Mouse (Mus musculus) heart, postnatal 4 days (tissue): ENCODE data around the gene Gm10097. TPM values are rescaled to one million over a fixed set of nuclear protein-coding genes. Genes with fewer than 3 reads are reported as not detected.

ENCODE experiments used
- DNase-seq: peaks from one replicate; pipeline ENCODE4 v3.0.0; 2021
- total RNA-seq, 2 experiments: library from RNA; stranded (reverse); gene quantifications; 2 replicates each; pipeline ENCODE4 v1.2.3; 2021

The Gm10097 gene
- 1 to 10 TPM; 1.1 to 1.4 TPM for total RNA-seq

DNA sequence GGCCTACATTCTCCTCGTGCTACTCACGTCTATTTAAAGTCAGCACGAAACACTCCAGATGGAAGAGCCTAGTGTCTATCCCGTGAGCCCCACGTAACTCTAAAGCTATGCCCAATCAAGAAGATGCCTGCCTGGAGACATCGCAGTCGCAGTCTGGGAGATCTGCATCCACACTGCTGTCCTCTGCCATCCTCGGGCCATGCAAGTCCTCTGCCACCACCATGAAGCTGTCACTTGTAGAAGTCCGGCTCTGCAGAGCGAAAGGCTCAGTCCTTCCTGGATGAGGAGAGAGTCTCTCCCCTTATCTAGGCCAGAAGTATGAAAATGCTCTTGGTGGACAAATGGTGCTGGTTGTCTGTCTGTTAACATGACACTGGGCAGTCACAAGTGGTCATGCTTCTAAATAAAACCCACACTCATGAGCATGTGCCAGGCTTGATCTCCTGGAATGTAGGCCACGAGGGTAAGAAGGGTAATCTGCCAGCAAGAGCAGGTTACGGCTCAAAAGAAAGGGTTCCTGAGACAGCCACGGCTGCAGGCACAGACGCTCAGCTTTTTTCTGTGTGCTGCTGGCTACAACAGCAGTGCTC lies at the start of gene Gm10097:
Gene Gm10097 (plus strand): TSS at position 517 of the 590 bp plus-strand sequence.
- DNase-seq = peak; percentile 49

GRCm38 (mm10) chr10:5025906-5026305 lies 43.1 kb upstream of the Gm10097 start:
- no peak for DNase-seq

GRCm38 (mm10) chr10:5027208-5027607 lies 41.8 kb upstream of the Gm10097 start:
- no peak for DNase-seq

GRCm38 (mm10) chr10:5028301-5028700 lies 40.7 kb upstream of the Gm10097 start:
- DNase-seq = no peak

- no peak for DNase-seq
These were observed 39.8 kb upstream of the Gm10097 start for GRCm38 (mm10) chr10:5029161-5029560.

- DNase-seq = no peak
These were observed 39.1 kb upstream of the Gm10097 start for GRCm38 (mm10) chr10:5029883-5030282.

DNA sequence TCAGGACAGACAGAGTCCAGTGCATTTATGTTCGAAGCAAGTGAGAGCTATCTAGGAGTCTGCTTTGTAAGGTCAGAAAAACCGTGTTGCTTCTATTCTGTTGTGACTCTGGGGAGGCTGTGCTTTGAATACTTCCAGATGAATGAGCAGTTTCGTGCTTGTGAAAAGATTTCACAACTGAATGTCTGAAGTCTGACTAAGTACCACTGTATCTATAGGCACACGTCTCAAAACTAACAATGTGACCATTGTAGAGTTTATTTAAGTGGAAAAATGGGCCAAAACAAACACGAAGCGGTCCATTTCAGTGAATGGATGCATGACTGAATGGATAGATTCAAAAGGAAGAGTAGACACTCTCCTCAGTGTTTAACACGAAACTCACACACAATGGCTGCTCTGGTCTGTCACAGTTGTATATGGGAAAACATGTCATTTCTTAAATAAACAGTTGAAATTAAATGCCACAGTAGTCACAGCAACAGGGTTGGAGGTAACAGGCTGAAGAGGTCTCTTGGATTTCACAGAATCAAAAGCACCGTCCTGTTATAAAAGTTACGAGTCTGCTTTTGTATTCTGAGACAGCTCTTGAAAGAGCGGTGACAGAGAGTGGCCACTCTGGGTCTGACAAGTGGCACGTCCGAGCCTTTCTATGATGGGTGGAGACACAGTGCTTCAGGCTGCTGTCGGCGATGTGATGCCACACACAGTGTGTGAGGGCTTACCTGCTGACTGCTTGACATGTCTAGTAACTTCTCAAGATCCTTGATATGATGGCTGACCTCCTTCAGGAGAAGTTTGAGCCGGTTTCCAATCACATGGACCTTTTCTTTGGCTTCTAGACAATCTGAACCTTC lies 36.6 kb upstream of the Gm10097 start:
- DNase-seq = no peak

- no peak for DNase-seq
These were observed 27.7 kb upstream of the Gm10097 start for GRCm38 (mm10) chr10:5041254-5041653.

- no peak for DNase-seq
These were observed 24.5 kb upstream of the Gm10097 start for GRCm38 (mm10) chr10:5044481-5044880.

DNA sequence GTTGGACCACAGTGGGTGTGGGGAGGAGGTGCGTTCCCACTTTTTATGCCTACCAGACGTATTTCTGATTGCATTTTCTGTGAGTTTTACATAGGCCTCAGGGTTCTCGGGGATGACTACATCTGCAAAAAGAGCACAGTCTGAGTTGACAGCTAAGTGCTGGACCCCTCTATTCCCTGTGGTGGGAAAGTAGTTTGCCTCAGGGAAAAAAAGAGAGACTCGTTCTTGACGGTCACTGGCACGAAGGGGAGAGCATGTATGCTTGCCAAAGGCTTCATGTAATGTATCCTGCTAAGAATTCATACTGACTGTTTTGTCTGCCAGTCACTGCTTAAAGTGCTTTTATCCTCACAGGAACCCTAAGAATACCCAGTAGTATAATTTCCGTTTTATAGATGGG lies 23.8 kb upstream of the Gm10097 start:
- DNase-seq = no peak

- DNase-seq = no peak
These were observed 23.3 kb upstream of the Gm10097 start for GRCm38 (mm10) chr10:5045671-5046070.

DNA sequence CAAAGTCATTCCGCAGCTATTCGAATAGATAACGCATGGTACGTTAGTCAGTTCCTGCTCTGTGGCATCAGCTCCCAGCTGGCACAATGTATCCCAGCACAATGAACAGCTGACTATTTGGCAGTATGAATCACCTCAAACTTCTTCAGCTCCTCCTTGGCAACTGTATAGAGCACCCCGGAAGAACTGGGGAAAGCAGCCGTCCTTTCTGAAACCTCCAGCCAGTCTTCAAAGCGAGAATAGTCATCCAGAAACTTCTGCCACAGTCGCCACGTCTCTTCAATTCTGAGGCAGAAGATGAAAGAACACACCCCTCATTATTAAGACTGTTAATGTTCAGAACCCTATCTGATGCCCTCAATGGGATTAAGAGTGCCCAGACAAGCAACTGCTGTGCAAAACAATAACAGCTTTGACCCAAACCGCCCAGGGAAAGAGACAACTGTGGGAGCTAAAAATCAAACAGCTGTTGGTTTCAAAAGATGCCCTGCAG lies 12.7 kb upstream of the Gm10097 start:
- no peak for DNase-seq

DNA sequence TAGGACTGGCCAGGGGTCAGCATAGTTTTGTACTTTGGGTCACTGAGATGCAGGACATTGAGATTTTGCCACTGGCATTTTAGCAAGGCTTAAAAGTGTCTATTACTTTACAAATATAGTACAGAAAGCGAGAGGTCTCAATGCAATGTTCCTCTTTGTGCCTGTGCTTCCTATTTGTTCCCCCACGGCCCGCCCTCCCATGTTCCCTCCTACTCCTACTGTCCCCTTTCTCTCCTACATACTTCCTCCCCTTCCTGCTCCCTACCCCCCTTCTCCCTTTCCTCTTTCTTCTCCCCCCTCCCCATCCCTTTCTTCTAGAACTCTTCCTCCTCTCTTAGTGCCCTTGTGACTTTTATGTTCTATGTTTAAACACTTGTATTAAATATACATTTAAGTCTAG lies 12.1 kb upstream of the Gm10097 start:
- no peak for DNase-seq

GRCm38 (mm10) chr10:5057661-5058060 lies 11.3 kb upstream of the Gm10097 start:
- no peak for DNase-seq

DNA sequence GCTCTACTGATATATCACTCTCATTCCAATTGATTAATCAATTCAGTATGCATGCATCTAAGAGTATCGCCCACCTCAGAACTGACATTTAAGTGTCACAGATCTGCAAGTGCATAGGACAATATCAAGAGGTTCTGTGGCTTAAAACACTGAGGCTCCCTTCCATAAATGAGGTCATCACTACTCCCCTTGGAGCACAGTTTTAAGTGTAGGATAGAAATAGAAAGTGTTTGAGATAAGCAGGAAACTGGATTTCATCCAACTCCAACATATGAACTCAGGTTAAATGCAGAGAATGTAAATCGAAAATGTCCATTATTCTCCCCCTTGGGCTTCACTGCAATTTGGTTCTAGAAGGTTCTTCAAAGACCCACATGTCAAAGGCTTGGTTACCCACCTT lies 10.1 kb upstream of the Gm10097 start:
- no peak for DNase-seq

- DNase-seq = no peak
These were observed 9.0 kb upstream of the Gm10097 start for GRCm38 (mm10) chr10:5059983-5060382.

GRCm38 (mm10) chr10:5067113-5067512 lies 1.9 kb upstream of the Gm10097 start:
- no peak for DNase-seq

DNA sequence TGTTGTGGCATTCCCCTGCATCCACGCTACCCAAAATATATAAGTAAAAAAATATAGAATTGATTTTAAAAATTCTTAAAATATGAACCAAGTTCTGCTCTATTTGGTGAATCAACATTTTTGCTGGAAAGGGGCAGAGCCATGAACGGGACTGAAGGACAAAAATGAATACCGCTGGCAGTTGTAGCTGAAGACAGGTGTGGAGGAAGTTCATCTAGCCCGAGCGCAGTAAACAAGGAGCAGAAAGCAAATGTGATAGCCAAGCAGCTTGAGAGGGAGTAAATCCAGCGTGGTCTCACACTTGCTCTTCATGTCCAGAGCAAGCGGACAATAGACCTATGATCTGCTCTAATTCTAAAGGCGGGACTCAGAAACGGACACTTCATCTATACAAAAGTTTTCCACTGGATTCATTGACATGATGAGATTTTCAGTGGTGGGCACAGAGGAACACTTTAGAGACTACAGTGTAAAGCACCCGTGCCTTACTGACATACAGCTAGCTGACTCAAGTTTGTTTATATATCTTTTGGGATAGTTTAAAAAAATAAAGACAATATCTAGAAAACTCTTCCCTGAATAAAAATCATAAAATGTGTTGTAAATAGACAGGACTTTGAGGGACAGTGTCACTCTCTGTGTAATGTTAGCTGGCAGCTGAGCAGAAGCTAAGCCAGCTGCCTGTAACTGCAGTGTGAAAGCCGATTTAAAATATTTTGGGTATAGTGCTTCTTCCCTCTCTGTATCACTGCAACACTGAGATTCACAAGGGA lies 1.4 kb downstream of the Gm10097 start:
- DNase-seq = no peak

GRCm38 (mm10) chr10:5070941-5071231 lies 1.9 kb downstream of the Gm10097 start:
- no peak for DNase-seq

DNA sequence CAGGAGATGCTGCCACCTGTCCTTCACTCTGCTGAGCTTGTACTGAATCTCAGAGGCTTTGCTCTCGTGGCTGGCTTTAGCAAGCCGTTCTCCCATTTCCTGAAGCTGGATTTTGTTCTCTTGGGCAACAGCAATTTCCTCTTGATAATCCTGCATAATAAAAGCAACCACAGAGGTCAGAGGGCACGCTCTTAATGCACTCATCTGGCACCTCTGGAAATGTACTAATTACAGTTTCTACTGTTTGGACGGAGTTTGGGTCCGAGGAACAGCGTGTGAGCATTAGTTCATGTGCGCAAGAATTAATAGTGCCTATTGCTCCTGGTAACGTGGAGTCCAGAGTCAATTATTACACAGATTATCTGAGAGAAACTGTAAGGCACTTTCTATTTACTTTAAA lies 3.1 kb downstream of the Gm10097 start:
- no peak for DNase-seq

DNA sequence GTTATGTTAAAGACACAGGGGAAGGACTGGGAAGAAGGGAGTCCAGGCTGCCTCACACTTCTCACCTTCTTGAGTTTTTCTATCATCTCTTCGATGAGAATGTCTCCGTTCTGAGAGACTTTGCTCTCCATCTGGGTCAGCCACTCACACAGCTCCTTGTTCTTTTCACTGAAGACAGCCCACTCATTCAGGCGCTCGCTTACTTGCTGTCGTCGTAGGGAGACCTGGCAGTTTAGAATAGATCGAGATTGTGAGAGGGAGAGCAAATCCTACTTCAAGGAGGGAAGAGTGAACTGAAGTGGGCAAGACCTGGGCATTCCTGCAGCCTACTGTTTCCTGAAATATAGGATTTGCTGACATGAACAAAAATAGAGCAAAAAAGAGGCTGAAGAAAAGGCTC lies 6.7 kb downstream of the Gm10097 start:
- DNase-seq = no peak

GRCm38 (mm10) chr10:5079945-5080468 lies 11.0 kb downstream of the Gm10097 start:
- DNase-seq = peak; percentile 70

DNA sequence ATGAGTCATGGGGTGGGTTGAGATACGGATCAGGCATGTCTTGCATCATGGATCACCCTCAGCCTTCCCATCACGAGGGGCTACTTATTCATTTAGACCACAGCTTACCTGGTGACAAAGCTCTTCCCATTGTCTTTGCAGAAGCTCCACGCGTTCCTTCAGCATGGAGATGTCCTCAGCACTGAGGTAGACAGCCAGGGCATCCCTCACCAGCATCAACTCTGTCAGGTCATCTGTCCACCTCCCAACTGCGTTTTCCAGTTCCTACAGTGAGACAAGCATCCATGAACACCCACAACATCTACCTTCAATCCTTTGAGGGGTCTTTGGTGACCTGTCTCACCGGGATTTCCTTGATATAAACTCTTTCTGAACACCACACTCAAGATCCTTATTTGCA lies 14.7 kb downstream of the Gm10097 start:
- DNase-seq = no peak
